Mouse (Mus musculus) brain, embryonic 14.5 days (tissue): ENCODE results near the gene Gskip.

ENCODE experiments used
- CTCF ChIP-seq: fragments of 200-500 bp; IDR thresholded peaks from 2 replicates; pipeline ENCODE4 v1.5.1; 2012; ENCODE audit warnings: inconsistent platforms, mild to moderate bottlenecking, moderate library complexity, borderline replicate concordance; ENCODE audit not compliant: insufficient read depth, insufficient read length; ENCODE audit errors: extremely low read depth
- POLR2A ChIP-seq: fragments of 200-500 bp; IDR thresholded peaks from 2 replicates; pipeline ENCODE4 v1.6.1; 2012; ENCODE audit warnings: mild to moderate bottlenecking, inconsistent platforms, borderline replicate concordance; ENCODE audit not compliant: poor library complexity, insufficient read depth, insufficient read length, severe bottlenecking; ENCODE audit errors: extremely low read depth

GRCm38 (mm10) chr12:105718616-105719015, 34.0 kb downstream of the Gskip start:
- TF ChIP-seq CTCF (no peak), POLR2A (no peak)
